Mouse (Mus musculus): ENCODE data around the gene Rap1a. TPM values are rescaled to one million over a fixed set of nuclear protein-coding genes. Genes with fewer than 3 reads are reported as not detected.

The Rap1a gene
- polyA plus RNA-seq, 1 experiment from 2014 or later: 83.1 TPM

DNA sequence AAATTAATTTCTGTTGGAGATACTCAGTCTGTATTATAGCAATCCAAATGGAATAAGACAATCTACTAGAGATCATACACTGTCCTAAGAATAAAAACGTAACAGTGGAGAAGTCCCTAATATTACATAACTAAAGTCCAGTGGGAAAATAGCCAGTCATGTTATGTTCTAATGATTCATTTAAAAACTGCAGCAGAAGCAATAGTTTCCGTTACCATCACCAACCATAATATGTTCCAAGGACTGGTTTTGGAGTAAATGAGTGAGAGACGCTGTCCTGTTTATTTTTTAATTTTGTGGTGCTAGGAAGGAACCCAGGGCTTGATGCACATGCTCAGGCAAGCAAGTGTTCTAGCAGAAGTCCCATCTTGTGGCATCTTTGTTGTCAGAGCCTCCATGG, 20.4 kb upstream of the Rap1a start:
- no peaks in the 10 kb centered on the region for H3K4me1 ChIP-seq
- 92% methylated on average over 3 of the region's 3 CpGs for WGBS
- H3K4me2 ChIP-seq: no peak overlapping the region
- H3K36me3 ChIP-seq: no peaks in the 10 kb centered on the region
- no peak overlapping the region for H3K9ac ChIP-seq
- no peak for ATAC-seq (ENCODE audit: insufficient number of reproducible peaks, insufficient read depth, low FRiP score, low TSS enrichment, low read depth)
- H3K4me3 ChIP-seq: no peak overlapping the region
- H3K27me3 ChIP-seq: 0 out of 2 replicates have a peak, but pooled peaks cover 7% of the 10 kb centered on the region
- H3K27ac ChIP-seq: no peak overlapping the region
- no peaks in the 10 kb centered on the region for H3K9me3 ChIP-seq

DNA sequence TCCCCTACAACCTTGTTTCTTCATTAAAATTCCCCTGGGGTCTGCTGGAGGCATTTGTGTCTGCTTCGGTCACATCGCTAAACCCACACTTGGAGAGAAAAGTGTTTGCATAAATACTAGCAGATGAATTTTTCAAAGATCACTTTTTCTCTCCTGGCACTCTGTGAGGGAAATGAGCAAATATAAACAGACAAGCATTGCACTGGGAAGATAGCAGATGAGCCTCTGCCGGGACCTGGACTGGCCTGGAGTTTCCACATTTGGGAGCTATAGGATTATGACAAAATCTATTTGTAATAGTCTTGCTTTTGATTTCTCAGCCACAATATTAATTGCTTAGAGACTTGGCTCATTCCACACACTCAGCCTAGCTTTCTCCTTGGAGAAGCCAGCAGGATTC, 19.1 kb upstream of the Rap1a start:
- H3K4me2 ChIP-seq: no peak overlapping the region
- H3K27ac ChIP-seq: no peak overlapping the region
- ATAC-seq (ENCODE audit: insufficient number of reproducible peaks, insufficient read depth, low FRiP score, low TSS enrichment, low read depth): no peak
- 0 out of 2 replicates have a peak, but pooled peaks cover 7% of the 10 kb centered on the region for H3K27me3 ChIP-seq
- WGBS: 67% methylated on average over 3 of the region's 3 CpGs
- no peak overlapping the region for H3K9ac ChIP-seq
- H3K4me1 ChIP-seq: no peaks in the 10 kb centered on the region
- no peak overlapping the region for H3K4me3 ChIP-seq
- no peaks in the 10 kb centered on the region for H3K9me3 ChIP-seq
- H3K36me3 ChIP-seq: no peaks in the 10 kb centered on the region

- H3K27ac ChIP-seq: no peak overlapping the region
- 0 out of 2 replicates have a peak, but pooled peaks cover 7% of the 10 kb centered on the region for H3K27me3 ChIP-seq
- 66% methylated on average over 6 of the region's 6 CpGs for WGBS
- no peaks in the 10 kb centered on the region for H3K4me1 ChIP-seq
- H3K4me2 ChIP-seq: no peak overlapping the region
- H3K4me3 ChIP-seq: no peak overlapping the region
- H3K9me3 ChIP-seq: no peaks in the 10 kb centered on the region
- no peaks in the 10 kb centered on the region for H3K36me3 ChIP-seq
- no peak for ATAC-seq (ENCODE audit: insufficient number of reproducible peaks, insufficient read depth, low FRiP score, low TSS enrichment, low read depth)
- H3K9ac ChIP-seq: no peak overlapping the region
Observed at GRCm38 (mm10) chr3:105818130-105819004, 17.2 kb upstream of the Rap1a start.

DNA sequence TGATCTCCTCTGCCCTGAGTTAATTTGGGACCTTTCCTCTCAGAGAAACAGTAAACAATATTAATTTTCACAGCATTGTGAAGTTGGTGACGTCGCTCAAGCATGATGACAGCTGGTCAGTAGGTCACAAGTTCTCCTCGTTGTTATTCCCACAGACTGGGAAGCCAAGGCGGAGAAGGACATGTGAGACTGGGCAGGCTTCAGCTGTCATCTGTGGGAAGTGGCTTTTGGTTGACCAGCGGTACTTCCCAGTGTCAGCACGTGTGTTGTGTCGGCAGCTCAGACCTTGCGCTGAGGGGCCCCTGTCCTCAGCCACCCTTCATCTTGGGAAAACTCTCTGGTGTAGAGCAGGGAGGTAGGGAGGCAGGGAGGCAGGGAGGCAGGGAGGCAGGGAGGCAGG, 15.0 kb upstream of the Rap1a start:
- 0 out of 2 replicates have a peak, but pooled peaks cover 7% of the 10 kb centered on the region for H3K27me3 ChIP-seq
- H3K27ac ChIP-seq: no peak overlapping the region
- no peak overlapping the region for H3K4me3 ChIP-seq
- peaks cover 9% of the 10 kb centered on the region; the same call in 1 of the 2 replicates for H3K4me1 ChIP-seq
- no peak for ATAC-seq (ENCODE audit: insufficient number of reproducible peaks, insufficient read depth, low FRiP score, low TSS enrichment, low read depth)
- no peaks in the 10 kb centered on the region for H3K36me3 ChIP-seq
- H3K4me2 ChIP-seq: no peak overlapping the region
- H3K9ac ChIP-seq: no peak overlapping the region
- H3K9me3 ChIP-seq: no peaks in the 10 kb centered on the region
- WGBS: 77% methylated on average over 8 of the region's 8 CpGs

DNA sequence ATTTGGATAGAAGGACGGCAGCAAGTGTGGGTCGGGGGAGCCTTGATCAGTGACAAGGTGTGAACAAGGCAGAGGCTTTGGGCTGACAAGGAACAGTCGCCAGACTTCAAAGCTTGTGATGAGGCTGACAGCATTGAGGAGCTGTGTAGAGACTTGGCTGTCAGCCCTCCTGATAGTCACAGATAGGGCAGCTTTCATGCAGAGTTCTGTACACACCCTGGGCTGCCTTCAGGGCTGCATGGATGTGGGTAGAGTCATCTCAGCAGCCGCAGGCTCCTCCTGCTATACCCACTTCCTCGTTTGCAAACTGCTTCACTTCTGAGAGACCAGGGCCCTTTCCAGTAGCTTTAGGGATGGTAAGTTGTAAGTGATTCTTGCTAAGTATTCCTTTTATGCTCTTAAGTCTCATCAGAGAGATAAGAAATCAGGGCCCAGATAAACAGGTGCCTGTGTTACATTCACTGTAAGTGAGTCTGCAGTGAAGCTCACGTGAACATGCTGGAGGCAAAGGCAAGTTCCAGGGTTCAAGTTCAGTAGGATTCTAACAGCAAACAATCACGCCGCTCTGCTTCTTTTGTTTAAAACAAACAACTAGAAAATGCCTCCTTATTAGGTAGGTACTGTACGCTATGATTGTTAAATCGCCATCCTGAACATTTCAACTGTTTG, 14.2 kb upstream of the Rap1a start:
- Histone ChIP-seq H3K9ac (no peak overlapping the region), H3K4me2 (no peak overlapping the region), H3K9me3 (no peaks in the 10 kb centered on the region), H3K27me3 (0 out of 2 replicates have a peak, but pooled peaks cover 7% of the 10 kb centered on the region), H3K4me3 (no peak overlapping the region), H3K4me1 (peaks cover 9% of the 10 kb centered on the region; the same call in 1 of the 2 replicates), H3K27ac (no peak overlapping the region), H3K36me3 (no peaks in the 10 kb centered on the region)
- no peak for ATAC-seq (ENCODE audit: insufficient number of reproducible peaks, insufficient read depth, low FRiP score, low TSS enrichment, low read depth)
- 77% methylated on average over 10 of the region's 10 CpGs for WGBS

DNA sequence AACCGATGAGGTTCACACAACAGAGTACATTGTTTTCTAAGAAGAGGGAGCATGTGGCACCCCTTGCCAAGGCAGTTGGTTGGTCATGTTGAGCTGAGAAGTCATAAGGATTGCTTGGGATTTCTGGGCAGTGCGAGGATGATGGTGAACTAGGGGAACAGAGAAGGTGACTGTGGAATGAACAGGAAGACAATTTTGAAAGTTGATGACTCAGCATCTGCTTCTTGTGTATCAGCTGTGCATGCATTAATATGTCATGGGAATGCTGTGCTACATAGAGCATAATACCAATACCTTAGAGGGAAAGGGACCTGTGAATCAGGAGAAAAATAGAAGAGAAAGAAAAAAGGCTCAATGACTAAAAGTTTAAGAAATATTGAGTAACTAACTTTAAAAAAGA, 10.0 kb upstream of the Rap1a start:
- ATAC-seq (ENCODE audit: insufficient number of reproducible peaks, insufficient read depth, low FRiP score, low TSS enrichment, low read depth): no peak
- Histone ChIP-seq H3K9ac (no peak overlapping the region), H3K4me1 (peaks cover 9% of the 10 kb centered on the region; the same call in 1 of the 2 replicates), H3K9me3 (no peaks in the 10 kb centered on the region), H3K36me3 (no peaks in the 10 kb centered on the region), H3K27me3 (no peaks in the 10 kb centered on the region), H3K4me2 (no peak overlapping the region), H3K27ac (no peak overlapping the region), H3K4me3 (no peak overlapping the region)
- WGBS: 89% methylated on average over 2 of the region's 2 CpGs

GRCm38 (mm10) chr3:105808179-105809037, 7.3 kb upstream of the Rap1a start:
- Histone ChIP-seq H3K9me3 (no peaks in the 10 kb centered on the region), H3K4me3 (no peak overlapping the region), H3K27ac (no peak overlapping the region), H3K27me3 (no peaks in the 10 kb centered on the region), H3K4me2 (no peak overlapping the region), H3K4me1 (peaks cover 9% of the 10 kb centered on the region; the same call in 1 of the 2 replicates), H3K9ac (no peak overlapping the region), H3K36me3 (no peaks in the 10 kb centered on the region)
- no peak for ATAC-seq (ENCODE audit: insufficient number of reproducible peaks, insufficient read depth, low FRiP score, low TSS enrichment, low read depth)
- 71% methylated on average over 14 of the region's 14 CpGs for whole genome bisulfite sequencing

GRCm38 (mm10) chr3:105807672-105808071, 6.5 kb upstream of the Rap1a start:
- H3K9me3 ChIP-seq: no peaks in the 10 kb centered on the region
- H3K36me3 ChIP-seq: no peaks in the 10 kb centered on the region
- H3K4me2 ChIP-seq: no peak overlapping the region
- no peak overlapping the region for H3K9ac ChIP-seq
- no peak overlapping the region for H3K27ac ChIP-seq
- no peak for ATAC-seq (ENCODE audit: insufficient number of reproducible peaks, insufficient read depth, low FRiP score, low TSS enrichment, low read depth)
- peaks cover 9% of the 10 kb centered on the region; the same call in 1 of the 2 replicates for H3K4me1 ChIP-seq
- 87% methylated on average over 1 of the region's 1 CpGs for WGBS
- no peak overlapping the region for H3K4me3 ChIP-seq
- no peaks in the 10 kb centered on the region for H3K27me3 ChIP-seq

DNA sequence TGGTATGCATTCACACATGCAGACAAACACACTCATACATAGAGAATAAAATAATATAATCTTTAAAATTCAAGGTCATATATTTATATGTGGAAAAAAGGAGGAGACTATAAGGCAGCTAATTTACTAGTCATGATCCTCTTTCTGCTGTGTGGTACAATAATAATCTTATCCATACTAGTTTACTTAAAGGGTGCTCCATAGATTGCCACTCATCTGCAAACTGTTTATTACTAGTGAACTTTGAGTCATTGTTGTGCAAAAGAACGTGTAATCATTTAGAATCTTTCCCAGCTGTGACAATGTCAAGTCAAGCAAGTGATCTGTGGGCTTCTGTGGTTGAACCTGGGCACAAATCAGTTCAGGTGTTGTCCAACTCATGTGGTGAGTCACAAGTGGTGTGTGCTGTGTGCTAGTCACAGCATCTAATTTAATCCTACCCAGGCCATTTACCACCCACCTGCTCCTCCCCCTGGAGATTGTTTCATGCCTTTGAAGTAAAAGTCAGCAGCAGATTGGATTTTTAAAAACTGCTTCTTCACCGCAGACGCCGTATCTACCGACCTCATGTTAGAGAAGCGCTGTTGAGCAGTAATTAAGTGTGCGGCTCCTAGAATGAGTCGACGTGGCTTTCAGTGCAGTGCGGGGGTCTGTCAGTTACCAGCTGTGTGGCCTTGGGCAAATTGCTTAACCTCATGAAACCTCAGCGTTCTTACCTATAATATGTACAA, 5.5 kb upstream of the Rap1a start:
- no peaks in the 10 kb centered on the region for H3K9me3 ChIP-seq
- whole genome bisulfite sequencing: 47% methylated on average over 11 of the region's 11 CpGs
- H3K4me1 ChIP-seq: peaks cover 2% of the 10 kb centered on the region; the same call in 1 of the 2 replicates
- no peaks in the 10 kb centered on the region for H3K27me3 ChIP-seq
- H3K4me3 ChIP-seq: no peak overlapping the region
- H3K36me3 ChIP-seq: no peaks in the 10 kb centered on the region
- no peak overlapping the region for H3K9ac ChIP-seq
- ATAC-seq (ENCODE audit: insufficient number of reproducible peaks, insufficient read depth, low FRiP score, low TSS enrichment, low read depth): no peak
- no peak overlapping the region for H3K27ac ChIP-seq
- H3K4me2 ChIP-seq: no peak overlapping the region

DNA sequence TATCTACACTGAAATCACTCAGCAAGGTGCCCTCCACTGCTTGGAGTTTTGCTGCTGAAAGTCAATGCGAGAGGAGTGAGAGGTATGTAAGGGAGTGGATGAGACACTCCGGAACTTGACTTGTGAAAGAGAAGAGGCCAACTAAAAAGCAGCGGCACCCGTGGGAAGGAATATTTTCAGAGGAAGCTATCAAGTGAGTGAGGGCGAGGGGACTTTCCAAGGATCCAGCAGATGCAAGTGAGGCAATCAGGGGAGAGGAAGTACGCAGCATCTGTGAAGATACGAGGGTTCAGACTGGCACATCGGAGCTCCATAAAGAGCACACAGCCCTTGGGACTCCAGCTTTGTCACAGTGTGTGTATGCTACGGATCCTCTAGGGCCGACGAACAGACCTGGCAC, 2.5 kb upstream of the Rap1a start:
- no peaks in the 10 kb centered on the region for H3K9me3 ChIP-seq
- H3K27me3 ChIP-seq: no peaks in the 10 kb centered on the region
- H3K27ac ChIP-seq: no peak overlapping the region
- ATAC-seq (ENCODE audit: insufficient number of reproducible peaks, insufficient read depth, low FRiP score, low TSS enrichment, low read depth): no peak
- peaks cover 17% of the 10 kb centered on the region for H3K4me1 ChIP-seq
- no peak overlapping the region for H3K9ac ChIP-seq
- H3K4me3 ChIP-seq: no peak overlapping the region
- H3K36me3 ChIP-seq: no peaks in the 10 kb centered on the region
- 82% methylated on average over 11 of the region's 11 CpGs for WGBS
- H3K4me2 ChIP-seq: no peak overlapping the region
